Mouse (Mus musculus) spleen, adult 2 months (tissue): Measurements from ENCODE around the gene Grid1.

Source experiments
- CTCF ChIP-seq: fragments of 200-500 bp; IDR thresholded peaks from 2 replicates; pipeline ENCODE4 v1.5.1; 2011; ENCODE audit warnings: mild to moderate bottlenecking, inconsistent platforms; ENCODE audit not compliant: insufficient read depth, insufficient read length, insufficient replicate concordance; ENCODE audit errors: extremely low read depth
- POLR2A ChIP-seq: fragments of 200-500 bp; IDR thresholded peaks from 2 replicates; pipeline ENCODE4 v1.6.1; 2011; ENCODE audit warnings: low read depth, low read length, inconsistent platforms

DNA sequence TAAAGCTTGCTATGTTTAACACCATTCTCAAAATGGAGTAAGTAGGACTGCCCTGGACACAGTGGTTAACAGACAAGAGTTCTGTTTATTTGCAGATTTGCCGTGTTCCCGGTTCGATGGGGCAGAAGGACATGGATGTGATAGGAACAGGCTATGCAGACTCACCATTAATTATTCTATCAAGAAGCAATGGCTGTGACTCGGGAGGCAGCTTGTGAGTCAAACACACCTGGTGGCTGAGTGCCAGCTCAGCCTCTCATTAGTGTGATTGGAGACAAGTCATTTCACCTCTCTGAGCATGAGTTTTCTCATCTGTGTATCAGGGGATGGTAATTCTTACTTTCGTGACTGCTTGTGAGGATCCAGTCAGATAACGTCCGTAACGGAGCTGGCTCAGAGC is 307.7 kb downstream of the Grid1 start:
- TF ChIP-seq CTCF (no peak), POLR2A (no peak)
